Mouse (Mus musculus): ENCODE results near the gene Med28.

The Med28 gene

GRCm38 (mm10) chr5:45519960-45520808 lies at the start of gene Med28:
Med28 (plus strand) TSS chr5:45520229.
- DNase-seq (ENCODE audit: low spot score): peak; percentile 95

DNA sequence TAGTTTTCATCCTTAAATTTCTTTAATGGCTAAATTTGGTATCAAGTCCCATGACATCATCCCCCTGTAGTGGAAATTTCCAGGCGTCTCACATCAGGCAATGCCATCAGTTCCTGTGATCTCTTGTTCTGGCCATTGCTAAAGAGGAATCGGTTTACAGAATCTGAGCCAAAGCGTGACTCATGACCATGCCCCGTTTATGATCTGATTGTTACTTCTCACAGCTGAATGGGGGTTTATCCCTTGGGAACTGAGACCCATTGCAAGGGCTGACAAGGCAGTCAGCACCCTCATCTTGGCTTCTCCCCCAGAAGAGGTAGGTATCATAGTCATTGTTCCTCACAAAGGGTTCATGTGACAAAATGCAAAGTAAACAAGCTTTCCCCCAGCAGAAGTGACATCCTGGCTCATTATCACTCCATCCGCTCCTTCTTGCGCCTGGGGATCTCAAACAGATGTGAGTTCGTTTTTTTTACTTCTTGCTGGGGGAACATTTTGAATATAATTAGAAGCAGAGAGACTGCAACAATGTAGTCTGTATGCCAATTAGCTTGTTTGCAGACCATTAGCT lies 47.1 kb upstream of the Med28 start:
- no peak for DNase-seq (ENCODE audit: low spot score)

DNA sequence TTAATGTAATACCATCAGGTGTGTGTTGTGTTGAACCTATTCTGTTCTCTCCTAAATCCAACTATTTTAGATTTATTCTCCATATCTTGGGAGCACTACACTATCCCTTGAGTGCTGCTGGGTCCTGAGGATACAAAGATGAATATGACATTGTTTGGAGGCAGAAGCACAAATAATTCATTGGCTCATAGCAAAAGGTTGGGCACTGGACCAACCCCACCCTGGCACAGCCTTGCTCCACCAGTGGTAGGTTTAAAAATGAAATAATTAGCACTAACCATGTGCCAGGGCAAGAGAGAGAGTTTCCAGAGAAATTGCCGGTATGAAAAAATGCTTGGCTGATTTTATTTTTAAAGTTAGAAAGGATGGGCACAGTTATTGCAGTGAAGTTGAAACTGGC lies 46.5 kb upstream of the Med28 start:
- no peak for DNase-seq (ENCODE audit: low spot score)

DNA sequence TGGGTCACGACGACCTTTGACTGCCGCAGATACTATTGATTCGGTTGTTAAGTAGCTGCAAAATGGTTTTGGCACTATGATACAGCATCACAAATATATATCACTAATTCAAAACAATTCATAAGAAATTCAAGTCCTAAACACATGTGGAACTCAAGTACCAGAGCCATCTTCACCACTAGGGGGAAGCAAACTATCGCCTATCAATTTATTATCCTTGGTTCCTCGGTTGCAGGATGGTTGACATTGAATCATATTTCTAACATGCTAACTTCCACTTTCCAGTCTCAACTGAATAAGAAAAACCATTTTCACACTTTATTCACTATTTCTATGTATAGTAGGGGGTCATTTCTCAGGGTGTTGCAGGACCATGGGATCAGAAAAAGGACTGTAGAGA lies 45.8 kb upstream of the Med28 start:
- DNase-seq (ENCODE audit: low spot score): peak; percentile 93

- no peak for DNase-seq (ENCODE audit: low spot score)
Observed at GRCm38 (mm10) chr5:45474758-45475157, 45.3 kb upstream of the Med28 start.

DNA sequence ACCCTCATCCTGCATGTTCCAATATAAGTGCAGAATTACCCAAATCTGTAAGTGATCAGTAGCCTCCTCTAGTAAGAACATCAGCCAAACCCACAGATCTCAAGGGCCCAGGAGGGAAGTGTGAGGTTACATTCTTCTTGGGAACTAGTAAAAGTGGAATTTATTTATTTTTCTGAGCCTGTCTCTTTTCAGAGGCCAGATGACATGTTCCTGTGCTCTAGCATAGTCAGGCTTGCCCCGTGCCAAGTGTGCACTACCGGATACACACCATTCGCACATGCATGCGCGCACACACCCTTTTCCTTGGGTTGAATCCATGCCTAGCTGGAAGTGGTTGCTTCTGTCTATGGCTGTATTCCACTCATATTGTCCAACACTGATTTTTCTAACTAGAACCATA lies 44.3 kb upstream of the Med28 start:
- no peak for DNase-seq (ENCODE audit: low spot score)

- no peak for DNase-seq (ENCODE audit: low spot score)
Observed at GRCm38 (mm10) chr5:45476288-45476687, 43.7 kb upstream of the Med28 start.

DNA sequence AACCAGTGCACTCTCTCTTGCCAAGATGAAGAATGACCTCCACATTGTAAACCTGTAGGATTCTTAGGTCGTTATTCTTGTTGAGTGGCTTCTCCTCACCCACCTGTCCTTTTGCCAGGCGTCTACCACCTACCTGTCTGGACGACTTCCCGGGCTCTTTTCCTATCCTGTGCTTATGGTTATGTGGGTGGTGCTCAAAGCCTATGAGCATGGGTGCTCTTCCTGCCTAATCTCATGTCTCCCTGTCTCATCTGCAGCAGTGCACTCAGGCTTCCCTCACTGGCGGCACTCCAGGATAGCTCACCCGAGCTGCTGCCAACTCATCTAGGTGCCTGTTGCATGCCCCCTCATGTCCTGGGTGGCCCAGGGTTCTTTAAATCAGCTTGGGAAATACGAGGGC lies 42.4 kb upstream of the Med28 start:
- DNase-seq (ENCODE audit: low spot score): no peak

DNA sequence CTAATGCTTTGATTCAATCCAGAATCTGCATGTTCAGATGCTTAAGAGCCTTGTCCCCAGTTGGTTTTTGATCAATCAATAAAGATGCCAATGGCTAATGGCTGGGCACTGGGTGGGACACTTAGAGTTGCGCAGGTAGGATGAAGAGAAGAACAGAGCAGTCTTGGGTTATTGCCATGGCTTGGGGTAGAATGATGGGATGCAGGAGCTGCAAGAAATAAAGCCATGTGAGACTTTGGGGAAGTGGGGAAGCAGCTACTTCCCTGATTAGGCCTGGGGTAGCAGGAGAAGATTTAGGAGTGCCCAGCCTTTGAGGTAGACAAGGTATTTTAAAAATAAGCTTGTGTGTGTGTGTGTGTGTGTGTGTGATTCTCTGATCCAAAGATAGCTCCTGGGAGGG lies 40.0 kb upstream of the Med28 start:
- DNase-seq (ENCODE audit: low spot score): no peak

- DNase-seq (ENCODE audit: low spot score): no peak
Observed at GRCm38 (mm10) chr5:45481125-45481524, 38.9 kb upstream of the Med28 start.

DNA sequence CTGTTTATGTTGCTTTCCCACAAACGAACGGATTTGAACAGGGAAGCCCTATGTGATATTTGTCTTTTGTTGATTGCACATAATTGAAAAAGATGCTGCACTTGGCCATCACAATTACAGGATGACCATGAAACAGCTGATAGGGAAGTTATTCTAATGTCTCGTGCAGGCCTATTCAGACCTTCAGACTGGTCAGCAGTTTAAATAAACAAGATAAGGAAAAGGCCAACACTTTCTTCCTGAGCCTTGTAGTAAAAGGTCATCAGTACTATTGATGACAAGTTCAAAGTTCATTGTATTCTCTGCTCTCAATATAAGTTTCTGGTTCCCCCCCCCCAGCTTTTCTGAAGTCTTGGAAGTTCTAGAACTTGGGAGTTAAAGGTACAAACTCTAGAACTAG lies 37.4 kb upstream of the Med28 start:
- no peak for DNase-seq (ENCODE audit: low spot score)

DNA sequence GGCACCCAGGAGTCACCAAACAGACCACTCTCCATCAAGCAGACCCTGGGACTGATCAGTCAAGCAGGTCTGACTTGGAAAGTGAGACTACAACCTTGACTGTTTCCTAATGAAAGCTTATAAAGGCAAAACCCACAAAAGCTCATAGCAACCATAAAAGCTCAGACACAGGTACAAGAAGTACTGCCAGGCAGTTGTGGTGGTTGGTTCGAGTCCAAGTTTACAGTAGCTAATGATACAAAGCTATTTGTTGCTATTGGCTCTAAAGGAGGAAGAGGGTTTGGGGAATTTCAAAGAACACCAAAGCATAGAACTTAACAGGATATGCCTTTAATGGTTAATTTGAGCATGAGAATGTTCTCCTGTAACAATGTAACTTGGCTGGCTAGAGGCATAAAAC lies 36.4 kb upstream of the Med28 start:
- DNase-seq (ENCODE audit: low spot score): no peak

DNA sequence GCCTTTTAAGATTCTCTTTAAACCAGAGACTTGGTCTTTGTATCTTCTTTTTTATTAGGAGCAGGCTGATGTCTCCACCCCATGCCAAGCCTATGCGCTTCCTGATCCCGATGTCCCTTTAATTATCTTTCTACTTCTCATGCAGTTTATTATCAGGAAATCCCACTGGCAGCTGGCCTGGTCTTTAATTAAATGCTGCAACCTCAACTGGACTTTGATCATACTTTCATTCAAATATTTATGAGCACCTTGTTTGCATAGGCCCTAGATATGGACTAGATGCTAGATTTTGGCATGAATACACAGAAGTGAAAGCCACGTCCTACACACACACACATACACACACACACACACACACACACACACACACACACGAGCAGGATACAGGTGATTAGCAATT lies 28.3 kb upstream of the Med28 start:
- DNase-seq (ENCODE audit: low spot score): no peak

- peak; percentile 98 for DNase-seq (ENCODE audit: low spot score)
Observed at GRCm38 (mm10) chr5:45493191-45494092, 26.6 kb upstream of the Med28 start, which contains the start of gene Lap3. Lap3 (plus strand) TSS chr5:45493374.

GRCm38 (mm10) chr5:45494093-45494755 lies 25.8 kb upstream of the Med28 start:
- no peak for DNase-seq (ENCODE audit: low spot score)

- no peak for DNase-seq (ENCODE audit: low spot score)
Observed at GRCm38 (mm10) chr5:45495429-45495975, 24.5 kb upstream of the Med28 start.

GRCm38 (mm10) chr5:45496042-45496441 lies 24.0 kb upstream of the Med28 start:
- no peak for DNase-seq (ENCODE audit: low spot score)

DNA sequence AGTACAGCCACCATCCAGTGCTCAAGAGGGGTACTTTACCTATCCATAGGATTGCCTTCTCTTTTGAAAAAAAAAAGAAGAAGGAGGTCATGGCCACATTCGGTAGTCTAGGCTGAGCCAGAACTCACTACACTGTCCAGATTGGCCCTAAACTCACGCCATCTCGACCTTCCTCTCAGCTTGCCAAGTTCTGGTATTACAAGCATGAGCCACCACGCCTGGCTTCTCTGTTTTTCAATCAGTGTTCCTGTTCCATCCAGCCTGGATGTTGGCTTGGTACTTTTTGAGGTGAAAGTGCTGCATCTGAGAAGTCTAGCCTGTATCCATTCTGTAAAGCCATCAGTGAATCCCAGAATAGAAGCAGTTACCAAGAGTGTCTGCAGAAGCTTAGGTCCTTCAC lies 23.6 kb upstream of the Med28 start:
- DNase-seq (ENCODE audit: low spot score): no peak

GRCm38 (mm10) chr5:45496930-45497550 lies 23.0 kb upstream of the Med28 start:
- no peak for DNase-seq (ENCODE audit: low spot score)

- no peak for DNase-seq (ENCODE audit: low spot score)
Observed at GRCm38 (mm10) chr5:45497564-45497963, 22.5 kb upstream of the Med28 start.

GRCm38 (mm10) chr5:45510071-45510470 lies 10.0 kb upstream of the Med28 start:
- no peak for DNase-seq (ENCODE audit: low spot score)
